Mouse (Mus musculus) CD8-positive naive resting alpha-beta T cell, adult 2 months (primary cell): Measurements from ENCODE around the gene Galc.

ENCODE experiments used
- DNase-seq, 2 experiments: peaks; one replicate each; pipeline ENCODE4 v3.0.0; 2022; ENCODE audit warnings: low read depth in 2 of 2, low spot score in 2 of 2

Galc gene

GRCm38 (mm10) chr12:98258845-98259517 lies at the start of gene Galc:
Gene Galc, minus strand, starts transcription at chr12:98259459.
- peak; percentile 71 for DNase-seq

DNA sequence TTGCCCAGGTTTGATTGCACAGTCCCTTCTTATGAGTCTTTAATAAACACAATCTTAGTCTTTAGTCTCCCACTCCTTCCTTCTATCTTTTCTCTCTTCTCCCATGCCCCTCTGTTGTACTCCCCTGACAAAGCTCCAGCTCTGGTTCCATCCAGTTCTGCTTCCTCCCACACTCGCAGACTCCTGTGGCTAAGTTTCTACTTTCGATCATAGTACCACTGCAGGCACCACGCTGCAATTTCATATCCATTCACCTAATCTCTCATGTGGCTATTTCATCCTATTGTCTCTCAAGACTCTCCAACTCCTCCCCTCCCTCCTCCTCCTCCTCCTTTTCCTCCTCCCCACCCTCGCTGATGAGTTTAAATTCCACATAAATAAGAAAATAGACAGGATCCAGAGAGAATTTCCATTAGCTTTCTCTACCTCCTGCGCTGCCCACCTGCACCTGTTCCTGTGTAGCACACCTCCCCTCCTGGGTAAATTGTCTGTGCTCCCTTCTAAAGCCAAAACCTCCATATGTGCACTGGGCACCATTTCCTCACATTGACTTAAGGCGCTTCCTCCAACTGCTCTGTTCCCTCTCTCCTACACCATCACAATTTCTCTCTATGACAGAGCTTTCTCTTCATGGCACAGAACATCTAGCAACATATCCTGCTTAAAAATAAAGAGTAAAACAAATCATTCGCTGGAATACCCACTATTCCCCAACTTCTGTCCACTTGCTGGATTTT lies 48.1 kb upstream of the Galc start:
- no peak for DNase-seq

GRCm38 (mm10) chr12:98303013-98303412 lies 43.8 kb upstream of the Galc start:
- DNase-seq, result no peak

GRCm38 (mm10) chr12:98301980-98302379 lies 42.7 kb upstream of the Galc start:
- DNase-seq, result no peak

DNA sequence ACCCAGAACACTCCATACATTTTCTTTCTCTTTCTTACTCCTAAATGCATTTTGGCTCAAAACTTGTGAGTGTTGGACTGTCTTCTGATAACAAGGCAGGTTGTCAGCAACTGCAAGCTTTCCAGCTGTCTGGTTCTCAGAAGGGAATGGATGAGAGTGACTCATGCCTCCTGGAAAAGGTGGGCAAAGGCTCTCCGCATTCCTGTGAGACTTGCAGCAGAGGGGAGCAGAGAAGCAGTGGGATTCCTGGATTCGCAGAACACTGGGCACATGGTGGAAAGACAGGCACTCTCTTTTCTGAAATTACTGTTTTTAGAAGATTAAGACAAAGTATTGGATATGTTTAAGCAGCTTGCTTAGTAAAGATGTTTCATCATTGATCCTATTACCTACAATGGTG lies 35.0 kb upstream of the Galc start:
- DNase-seq, result no peak

GRCm38 (mm10) chr12:98292278-98292677 lies 33.0 kb upstream of the Galc start:
- DNase-seq, result no peak

GRCm38 (mm10) chr12:98290475-98290874 lies 31.2 kb upstream of the Galc start:
- DNase-seq, result no peak

DNA sequence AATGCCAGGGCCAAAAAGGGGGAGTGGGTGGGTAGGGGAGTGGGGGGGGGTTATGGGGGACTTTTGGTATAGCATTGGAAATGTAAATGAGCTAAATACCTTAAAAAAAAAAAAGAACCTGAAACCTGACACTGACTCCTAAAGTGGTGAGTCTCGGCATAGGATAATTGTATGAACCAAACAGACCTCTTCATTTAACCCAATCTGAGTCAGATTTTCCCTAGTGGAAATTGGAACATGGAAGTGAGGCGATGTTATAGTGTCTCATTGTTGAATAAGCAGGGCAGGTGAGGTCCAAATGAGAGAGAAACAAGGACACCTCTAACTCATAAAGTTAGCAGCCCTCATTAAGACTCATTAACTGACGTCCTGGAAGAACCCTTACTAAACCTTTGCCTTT lies 25.2 kb upstream of the Galc start:
- DNase-seq, result no peak

GRCm38 (mm10) chr12:98283487-98283860 lies 24.2 kb upstream of the Galc start:
- peak in 1 of 2 experiments; percentile 8 for DNase-seq

DNA sequence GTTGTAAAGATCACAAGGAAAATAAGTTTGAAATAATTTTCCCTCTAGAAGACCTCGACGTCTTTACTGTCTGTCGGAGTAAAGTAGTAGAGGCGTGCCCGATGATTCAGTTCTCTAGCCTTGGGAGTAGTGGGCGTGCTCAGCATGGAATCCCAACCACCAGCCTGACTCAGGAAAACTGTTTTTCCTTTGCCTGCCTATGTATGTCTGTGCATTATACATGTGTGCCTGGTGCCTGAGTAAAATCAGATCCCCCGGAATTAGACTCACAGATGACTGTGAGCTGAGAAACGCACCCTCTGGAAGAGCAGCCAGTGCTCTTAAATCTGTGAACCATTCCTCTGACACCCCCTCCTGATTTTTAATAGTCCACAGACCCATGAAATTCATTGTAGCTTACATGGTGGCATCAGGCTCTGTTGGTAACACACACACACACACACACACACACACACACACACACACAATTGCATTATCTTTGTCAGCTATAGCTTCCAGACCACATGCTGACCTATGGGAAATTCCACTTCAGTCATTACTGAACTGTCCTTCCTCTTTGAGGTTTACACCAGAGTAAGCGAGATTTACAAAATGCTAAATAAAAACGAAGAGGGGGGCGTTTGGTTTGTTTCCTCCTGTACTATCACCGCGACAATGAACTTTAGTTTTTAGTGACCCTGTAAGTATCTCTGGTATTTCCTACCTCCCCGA lies 23.7 kb upstream of the Galc start:
- no peak for DNase-seq

GRCm38 (mm10) chr12:98280996-98281395 lies 21.7 kb upstream of the Galc start:
- DNase-seq, result no peak

- peak; percentile 46 to 64 for DNase-seq
Measured at GRCm38 (mm10) chr12:98280530-98280929, 21.3 kb upstream of the Galc start.

DNA sequence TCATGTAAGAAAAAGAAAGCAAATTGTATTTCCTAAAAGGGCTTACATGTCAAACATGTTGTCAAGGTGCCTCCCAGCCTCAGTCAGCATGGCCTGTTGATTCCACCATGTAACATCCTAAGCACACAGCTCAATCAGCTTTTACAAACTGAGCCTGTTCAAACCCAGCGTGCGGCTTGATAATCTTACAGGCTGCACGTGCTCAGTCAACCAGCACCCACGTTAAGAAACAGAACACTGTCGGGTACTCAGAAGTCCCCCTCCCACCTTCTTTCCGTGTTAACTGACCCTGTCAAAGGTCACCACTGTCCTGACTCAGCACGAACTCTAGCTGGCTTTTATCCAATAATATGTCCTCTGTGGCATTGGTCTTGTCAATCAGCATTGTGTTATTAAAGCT lies 13.2 kb upstream of the Galc start:
- DNase-seq, result no peak

DNA sequence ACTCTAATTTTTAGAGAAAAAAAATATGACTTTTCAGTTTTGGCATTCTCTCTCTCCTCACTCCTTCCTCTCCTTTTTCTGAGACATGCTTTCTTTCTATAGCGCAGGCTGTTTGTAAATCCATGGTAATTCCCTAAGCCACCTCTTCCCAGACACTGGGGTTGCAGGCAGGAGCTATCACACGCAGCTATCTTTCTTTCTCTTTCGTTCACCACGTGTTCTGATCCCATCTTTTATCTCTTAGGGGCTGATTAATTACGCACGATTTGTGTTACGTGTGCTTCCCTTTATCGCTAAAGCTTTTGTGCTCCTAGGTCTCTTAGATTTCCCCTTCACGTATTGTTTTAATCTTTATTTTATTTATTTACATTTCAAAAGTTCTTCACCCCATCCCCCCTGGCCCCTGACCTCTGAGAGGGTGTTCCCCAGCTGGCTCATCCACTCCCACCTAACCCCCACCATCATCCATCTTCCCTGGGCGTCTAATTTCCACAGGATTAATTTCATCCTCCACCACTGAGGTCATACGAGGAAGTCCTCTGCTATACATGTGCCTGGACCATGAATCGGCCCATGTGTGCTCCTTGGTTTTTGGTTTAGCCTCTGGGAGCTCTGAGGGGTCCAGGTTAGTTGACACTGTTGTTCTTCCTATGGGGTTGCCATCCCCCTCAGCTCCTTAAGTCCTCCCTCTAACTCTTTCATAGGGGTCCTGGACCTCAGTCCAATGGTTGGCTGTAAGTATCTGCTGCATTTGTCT lies 11.7 kb upstream of the Galc start:
- DNase-seq, result no peak

GRCm38 (mm10) chr12:98269791-98270745 lies 10.8 kb upstream of the Galc start:
- peak; percentile 59 to 60 for DNase-seq

GRCm38 (mm10) chr12:98268441-98269369 lies 9.4 kb upstream of the Galc start, which contains the start of gene Gpr65:
Gene Gpr65, plus strand, starts transcription at chr12:98268635.
- DNase-seq, result peak; percentile 26 to 38

DNA sequence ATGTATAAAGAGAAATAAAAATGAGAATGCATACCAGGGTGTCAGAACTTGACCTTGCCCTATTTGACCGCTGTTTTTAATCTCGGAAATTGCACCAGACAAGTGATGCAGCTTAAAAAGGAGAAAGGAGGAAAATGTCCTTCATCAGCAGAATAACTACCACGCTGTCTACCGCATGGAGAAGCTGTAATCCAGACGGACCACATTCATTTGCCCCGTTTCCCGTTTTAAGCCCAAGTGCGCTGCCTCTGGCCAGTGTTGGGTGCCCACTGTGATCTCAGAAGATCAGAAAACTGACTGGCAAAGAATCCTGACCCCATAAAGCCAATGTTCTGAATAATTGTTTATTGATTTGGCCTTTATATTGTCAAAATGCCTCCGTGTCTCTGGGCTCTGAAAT lies 6.4 kb upstream of the Galc start:
- DNase-seq, result no peak

DNA sequence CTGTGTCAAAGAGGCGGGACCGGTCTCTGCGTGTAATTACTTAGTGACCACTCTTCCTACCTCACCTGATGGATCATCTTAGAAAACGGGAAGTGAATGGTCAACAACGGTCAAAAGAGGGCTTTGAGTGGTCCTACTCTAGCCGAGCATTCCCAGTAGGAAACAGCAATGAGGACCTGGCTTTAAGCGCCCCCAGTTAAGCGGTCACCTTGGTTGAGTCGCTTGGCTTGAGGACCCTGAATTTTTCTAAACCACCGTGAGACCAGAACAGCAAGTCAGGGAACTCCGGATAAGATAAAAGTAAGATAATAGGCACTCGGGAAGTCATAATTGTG lies 226 bp upstream of the Galc start:
- no peak for DNase-seq

- DNase-seq, result no peak
Measured at GRCm38 (mm10) chr12:98258371-98258844, 851 bp downstream of the Galc start.
